Mouse (Mus musculus) ES-E14 (cell line): ENCODE results near the gene Trim3.

ENCODE experiments used
- CHD2 ChIP-seq: IDR thresholded peaks from 2 replicates; pipeline ENCODE4 v1.6.1; 2014; ENCODE audit warnings: mild to moderate bottlenecking, low read depth, low read length, inconsistent platforms
- ZNF384 ChIP-seq: IDR thresholded peaks from 2 replicates; pipeline ENCODE4 v1.6.1; 2012; ENCODE audit warnings: low read depth, low read length, inconsistent platforms

DNA sequence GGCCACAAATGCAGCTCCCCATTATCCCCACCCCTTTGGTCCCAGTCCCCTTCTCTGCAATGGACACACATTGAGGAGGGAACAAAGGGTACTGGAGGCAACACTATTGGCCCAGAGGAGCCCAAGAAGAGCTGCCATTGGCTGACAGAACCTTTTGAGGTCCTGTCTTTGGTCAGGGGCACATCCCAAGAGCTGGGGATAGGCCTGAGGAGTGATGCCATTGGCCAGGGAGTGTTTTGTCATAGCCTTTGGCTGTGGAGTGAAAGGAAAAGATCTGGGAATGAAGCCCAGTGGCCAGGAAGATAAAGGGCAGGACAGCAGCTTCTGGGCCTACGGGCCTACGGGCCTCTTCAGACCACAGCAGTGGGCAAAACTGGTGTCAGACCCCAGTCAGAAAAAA is 2.4 kb upstream of the Trim3 start:
- no peak for TF ChIP-seq CHD2
- TF ChIP-seq ZNF384, result no peak
